Mouse (Mus musculus) cerebellum, postnatal 4 days (tissue): ENCODE measurements around the gene Khdrbs2.
"Not testable (repeated sequence)": the region's sequence is repeated elsewhere in the genome, so short reads cannot be mapped to it uniquely, and the experiment has no call there.

Experiments
- DNase-seq, 2 experiments: peaks; one replicate each; pipeline ENCODE4 v3.0.0; 2022; ENCODE audit warnings: low spot score in 2 of 2, mixed read lengths in 1 of 2

Gene Khdrbs2

DNA sequence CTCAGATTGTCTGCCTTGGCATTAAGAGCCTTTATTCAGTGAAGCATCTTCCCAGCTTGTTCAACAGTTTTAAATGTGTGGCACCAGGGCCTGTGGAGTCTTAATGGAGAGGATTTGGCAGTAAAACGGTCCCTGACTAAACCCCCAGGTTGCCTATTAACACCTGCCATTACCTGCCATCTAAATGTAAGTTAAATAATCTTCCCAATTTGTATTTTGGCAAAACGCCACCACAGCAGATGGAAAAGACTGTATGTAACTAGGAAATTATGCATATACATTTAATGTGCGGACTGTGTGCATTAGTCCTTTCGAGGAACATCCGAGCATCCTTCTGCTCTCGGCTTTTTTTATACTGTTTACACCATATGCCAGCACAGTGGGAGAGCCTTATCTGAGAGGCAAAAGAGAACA is 290.6 kb downstream of the Khdrbs2 start:
- DNase-seq = peak in 1 of 2 experiments; percentile 12

DNA sequence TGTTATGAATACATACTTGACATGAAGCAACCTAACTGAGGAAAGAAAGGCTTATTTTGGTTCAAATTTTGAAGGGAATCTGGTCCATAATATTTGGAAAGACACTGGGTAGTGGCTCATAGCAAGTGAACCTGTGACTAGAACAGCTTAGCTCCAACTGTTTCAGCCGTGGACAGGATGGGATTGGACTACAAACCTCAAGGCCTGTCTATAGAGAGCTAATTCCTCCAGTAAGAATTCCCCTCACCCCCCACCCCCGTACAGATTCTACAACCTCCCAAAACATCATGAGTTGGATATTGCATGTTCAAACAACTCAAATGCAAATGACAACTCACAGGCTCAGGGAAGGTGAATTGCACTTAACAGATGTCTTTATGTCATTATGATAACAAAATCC is 298.5 kb downstream of the Khdrbs2 start:
- DNase-seq = no peak

DNA sequence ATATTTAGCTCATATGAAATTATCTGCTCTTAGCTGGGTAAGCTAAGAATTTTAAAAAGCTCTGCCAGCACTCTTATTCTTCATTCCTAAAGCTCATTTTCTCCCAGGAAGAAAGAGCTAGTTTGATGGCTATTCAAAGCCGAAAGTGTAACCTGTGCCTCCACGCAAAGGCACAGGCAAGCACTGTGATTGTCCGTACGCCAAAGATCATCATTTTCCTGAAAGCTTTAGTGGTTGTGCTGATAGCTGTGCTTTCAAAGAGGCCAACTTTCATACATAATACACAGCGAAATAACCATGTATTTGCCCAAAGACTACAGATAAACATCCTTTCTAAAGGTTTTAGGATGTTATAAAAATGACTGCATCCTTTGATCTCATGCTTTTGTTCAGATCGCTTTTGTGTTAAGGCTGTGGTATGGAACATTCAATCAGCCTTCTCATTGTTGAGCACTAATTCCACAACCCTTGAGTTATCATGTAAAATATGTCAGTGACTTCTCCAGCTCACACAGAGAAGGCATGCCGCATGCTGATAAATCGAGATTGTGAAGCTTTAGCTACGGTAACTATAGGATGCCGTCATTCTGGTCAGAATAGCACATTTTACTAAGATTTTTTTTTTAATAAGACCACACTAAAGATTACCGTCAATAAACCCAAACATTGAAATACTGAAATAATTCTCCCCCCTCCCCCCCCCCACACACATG is 299.1 kb downstream of the Khdrbs2 start:
- DNase-seq = no peak

DNA sequence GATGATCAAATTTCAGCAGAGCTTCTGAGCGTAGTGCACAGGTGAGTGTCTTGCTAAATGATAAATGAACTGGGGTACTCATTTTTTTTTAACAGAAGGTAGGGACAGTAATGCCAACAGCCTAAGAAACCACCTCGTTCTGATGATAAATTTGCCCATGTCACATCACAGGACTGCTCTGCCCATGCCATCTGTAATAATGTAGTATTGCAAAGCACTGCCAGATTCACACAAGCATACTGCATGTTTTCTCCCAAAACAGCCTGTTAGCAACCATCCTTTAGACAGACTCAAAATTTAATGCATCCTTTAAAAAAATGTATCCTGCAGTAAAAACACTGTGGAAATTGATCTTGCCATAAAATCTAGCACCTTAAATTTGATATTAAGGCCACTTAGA is 315.4 kb downstream of the Khdrbs2 start:
- no peak for DNase-seq

DNA sequence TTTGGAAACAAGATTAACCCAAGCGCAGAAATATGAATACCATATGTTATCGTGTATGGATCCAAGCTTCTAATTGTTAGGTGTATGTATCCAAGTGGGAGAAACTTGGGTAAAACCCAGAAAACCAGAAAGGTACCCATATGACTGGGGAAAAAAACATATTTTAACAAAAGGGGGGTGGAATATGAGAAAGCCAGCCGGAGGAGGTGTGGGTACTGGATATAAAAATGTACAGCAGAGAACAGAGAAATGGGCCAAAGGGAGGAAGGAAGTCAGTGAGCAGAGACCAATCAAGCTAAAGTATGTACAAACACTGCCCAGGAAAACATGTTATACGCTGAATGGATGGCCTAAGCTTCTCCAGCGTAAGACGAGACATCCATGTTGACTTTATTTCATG is 330.9 kb downstream of the Khdrbs2 start:
- DNase-seq = no peak

DNA sequence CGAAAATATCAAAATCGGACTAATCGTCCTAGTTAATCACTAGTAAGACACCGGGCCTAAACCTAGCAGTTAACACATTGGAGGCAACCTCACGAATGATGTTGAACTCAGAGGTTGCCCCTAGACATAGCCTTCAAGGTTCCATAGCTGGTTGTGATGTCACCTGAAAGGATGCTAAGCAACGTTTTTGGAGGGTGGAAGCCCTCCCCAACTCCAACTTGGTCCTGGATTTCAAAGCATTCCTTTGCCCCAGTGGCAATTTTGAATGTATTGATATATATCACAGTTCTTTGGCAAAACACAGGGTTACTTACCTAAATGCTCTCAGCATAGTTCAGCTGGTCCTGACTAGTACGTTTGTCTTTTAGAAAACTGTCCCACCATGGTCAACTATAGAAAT is 374.7 kb downstream of the Khdrbs2 start, which contains the start of gene Gm5415:
TSS of gene Gm5415 (minus strand) at position 101 of the 400 bp plus-strand sequence.
- DNase-seq = not testable (repeated sequence)

DNA sequence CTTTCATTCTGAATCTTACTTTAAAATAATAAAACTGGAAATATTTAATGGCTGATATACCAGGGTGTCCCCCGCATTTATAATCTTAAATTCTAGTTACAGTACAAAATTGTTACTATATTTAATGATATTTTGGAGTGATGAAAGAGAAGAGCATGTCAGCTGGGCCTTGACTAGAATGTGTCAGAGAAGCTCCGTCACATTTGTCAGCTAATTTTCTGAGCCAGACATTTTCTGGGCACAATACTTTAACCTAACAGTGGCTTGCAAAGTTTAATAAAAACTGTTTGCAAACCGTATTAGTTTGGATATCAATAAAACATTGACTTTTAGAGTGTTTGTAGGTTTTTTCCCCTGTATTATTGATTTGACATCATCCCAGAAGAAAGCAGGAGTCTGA is 380.9 kb downstream of the Khdrbs2 start:
- no peak for DNase-seq

DNA sequence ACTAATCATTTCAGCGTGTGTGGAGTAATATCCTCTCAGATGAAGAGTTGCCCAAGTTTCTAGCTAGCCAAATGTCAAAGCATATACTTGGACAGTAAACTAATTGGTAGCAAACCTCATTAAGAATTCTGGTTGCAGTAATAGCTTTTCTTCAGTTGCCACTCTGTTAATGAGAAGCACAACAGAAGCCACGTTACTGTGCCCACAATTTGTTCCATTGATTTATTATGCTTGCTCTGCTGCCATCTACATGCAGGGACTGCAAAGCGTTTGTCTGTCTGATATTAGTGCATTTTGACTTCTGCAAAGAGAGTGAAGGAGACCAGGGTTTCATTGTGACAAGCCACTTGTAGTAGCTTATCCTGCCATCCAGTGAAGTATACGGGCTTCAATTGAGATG is 381.4 kb downstream of the Khdrbs2 start:
- peak in 1 of 2 experiments; percentile 7 for DNase-seq

DNA sequence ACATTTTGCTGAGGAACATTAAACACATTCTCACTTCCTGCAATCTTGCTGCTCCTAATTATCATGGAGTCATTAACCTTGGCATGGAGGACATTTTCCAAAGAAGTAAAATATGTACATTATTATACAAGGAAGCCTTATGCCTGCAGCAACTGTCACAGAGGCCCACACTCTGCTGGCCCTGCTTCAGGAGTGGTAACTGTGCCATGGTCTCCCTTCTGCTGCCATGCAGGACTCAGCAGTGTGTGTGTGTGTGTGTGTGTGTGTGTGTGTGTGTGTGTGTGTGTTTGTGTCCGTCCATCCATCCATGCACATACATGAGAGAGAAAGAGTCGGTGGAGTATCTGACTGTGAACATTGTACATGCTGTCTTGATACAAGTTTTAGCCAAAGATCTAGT is 396.4 kb downstream of the Khdrbs2 start:
- no peak for DNase-seq

DNA sequence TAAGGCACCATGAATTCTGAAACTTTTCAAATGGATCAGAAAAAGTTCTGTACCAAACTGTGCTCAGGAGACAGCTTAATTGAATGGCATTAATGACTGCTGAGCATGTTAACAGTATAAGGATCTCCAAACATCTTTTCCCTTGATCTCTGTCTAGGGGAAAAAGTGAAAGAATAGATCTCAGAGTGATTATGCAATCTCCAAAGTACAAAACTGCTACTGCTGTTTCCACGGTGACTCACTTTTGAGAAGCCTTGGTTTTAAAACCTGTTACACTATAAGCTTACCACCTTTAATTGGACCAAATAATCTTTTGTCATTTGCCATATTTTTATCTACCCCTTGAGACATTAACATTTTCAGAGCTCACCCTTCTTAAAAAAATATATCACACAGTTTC is 453.5 kb downstream of the Khdrbs2 start:
- DNase-seq = no peak

DNA sequence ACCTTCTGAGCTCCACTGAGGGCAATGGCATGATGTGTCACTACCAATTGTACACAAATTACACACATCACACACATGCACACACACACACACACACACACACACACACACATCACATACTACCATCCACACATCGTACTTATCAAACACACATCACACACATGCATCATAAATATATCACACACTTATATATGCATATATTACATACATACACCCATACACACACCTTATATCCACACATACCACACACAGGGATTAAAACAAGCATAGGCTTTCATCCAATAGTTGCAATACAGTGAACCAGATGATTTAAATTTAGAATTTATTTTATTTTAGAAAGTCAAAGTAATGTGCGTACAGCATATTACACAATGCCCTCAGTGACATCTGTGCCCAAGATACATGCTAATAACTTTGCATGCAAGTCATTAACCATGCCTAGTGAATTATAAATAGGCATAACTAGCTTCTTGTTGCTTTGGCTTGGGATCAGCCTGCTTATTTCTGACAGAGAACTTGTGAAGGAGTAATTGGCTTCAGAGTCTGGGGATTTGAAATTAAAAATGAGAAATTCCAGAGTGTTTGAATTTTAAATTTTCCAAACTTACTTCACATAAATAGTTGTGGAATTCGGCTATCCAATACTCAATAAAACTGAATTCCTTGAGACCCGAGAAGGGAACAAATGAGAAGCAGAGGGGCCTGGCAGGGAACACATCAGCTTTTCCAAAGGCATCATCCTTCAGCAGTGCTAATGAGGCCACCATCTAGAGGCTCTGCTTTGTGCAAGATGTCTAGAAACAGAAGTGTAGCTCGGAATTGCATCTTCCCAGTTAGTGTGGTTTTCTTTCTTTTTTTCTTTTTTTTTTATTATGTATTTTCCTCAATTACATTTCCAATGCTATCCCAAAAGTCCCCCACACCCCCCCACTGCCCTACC is 460.2 kb downstream of the Khdrbs2 start:
- no peak for DNase-seq

DNA sequence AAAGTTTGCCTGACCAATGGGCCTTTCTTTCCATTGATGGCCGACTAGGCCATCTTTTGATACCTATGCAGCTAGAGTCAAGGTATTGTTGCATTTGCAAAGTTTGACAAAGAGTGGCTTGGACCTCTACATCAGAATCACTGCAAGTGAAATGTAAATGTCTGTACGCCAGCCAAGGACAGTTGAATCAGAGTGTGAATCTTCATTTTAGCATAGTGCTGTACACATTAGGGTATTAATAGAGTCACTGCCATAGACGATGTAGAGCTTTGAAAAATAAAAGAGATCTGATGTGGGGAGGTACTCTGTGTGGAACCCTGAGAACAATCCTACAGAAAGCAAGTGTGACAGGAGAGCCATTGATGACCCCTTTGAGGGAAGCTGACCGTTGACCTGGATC is 460.9 kb downstream of the Khdrbs2 start:
- DNase-seq = no peak

DNA sequence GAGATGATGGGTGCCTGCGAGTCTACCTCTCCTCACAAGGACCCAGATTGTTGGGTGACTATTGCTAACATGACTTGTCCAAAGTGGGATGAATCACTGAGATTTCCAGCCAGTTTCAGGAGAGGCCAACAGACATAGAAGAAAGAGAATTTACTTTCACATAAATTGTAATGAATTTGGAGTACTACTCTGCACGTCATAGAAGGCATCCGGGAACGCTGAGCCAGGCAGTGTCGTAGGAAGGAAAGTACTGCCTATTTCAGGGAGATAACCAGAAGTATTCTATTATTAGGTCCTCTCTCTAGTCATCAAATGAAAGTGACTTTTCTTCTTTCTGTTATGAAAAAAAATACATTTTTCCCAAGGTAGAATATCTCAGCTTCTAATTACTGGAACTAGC is 466.6 kb downstream of the Khdrbs2 start:
- DNase-seq = no peak

DNA sequence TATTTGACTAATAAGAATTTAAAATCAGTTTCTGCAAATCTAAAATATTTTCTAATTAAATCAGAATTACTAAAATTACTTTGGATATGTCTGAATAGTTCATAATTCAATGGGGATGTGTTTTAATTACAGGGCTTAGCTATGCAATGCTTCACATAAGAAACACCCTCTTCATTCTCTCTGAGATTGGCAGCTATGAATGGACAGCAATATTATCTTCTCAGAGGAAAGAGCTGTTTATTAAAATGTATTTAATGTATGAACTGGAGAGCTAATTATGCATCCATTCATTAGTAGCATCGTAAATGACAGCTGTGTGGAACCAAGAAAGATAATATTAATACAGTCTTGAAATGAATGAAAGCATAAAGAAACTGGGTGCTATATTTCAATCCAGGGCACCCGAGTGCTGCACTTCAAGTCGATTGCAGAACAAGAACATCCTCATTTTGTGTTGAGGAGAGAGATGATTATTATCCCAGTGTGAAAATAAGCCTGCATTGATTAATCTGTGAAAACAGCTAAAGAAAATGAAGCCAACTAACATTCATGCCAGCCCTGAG is 477.2 kb downstream of the Khdrbs2 start:
- no peak for DNase-seq

DNA sequence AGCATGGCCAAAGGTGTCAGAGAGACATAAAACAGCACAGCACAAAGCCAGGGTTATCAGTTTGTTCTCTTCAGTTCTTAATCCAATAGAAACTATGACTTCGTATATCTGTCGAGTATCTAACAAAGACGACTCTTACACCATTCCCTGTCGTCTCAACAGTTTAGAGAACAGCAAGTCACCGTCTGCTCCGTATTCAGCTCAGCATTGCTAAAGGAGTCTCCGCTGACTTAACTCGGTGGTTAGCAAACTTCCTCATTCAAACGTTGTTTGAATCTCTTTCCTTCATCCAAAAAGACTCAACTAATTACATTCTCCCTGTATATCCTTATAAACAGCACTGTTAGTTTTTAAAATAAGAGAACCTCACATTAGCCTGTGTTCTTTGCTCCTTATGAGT is 521.3 kb downstream of the Khdrbs2 start:
- DNase-seq = no peak

DNA sequence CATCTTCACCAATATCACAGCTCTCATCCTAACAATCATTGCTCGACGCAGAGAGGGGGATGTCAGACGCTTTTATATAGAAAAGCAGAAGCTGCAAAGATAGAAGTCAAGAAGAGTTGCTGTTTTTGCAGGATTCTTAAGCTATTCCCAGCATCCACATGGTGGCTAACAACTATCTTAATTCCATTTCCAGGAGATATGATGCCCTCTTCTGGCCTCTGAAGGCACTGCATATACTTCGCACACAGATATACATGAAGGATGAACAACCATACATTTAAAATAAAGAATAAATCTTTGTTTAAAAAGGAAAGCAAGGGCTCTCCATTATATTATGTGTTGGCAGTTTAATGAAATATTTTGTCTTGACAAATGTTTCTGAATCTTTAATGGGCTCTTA is 527.6 kb downstream of the Khdrbs2 start:
- no peak for DNase-seq

DNA sequence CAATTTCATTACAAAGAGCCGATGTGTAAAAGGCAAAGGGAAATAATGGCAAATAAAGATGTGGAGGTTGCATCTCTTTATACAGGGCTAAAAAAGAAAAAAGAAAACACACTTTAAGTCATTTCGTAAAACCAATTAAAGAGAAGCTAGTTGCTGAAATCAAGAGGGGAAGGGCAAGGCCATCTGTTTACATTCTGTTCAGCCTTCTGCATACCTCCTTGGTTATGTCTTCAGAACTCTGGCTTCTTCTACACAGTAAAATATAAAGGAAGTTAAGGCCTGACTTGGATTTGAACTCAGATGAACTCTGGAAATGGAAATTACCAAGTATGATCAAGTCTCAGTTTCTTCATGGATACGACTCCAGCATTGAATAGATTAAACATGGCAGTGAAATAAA is 528.8 kb downstream of the Khdrbs2 start:
- DNase-seq = no peak
